Mouse (Mus musculus) Muller cell, postnatal 12 days (primary cell): ENCODE results near the gene Nkx2-4.
A peak's percentile ranks its signal among the peaks of the same experiment; 100 is the strongest.

Source experiments
- DNase-seq: peaks from one replicate; pipeline ENCODE4 v3.0.0-alpha.2; 2015; ENCODE audit errors: inconsistent ontology term

The Nkx2-4 gene

DNA sequence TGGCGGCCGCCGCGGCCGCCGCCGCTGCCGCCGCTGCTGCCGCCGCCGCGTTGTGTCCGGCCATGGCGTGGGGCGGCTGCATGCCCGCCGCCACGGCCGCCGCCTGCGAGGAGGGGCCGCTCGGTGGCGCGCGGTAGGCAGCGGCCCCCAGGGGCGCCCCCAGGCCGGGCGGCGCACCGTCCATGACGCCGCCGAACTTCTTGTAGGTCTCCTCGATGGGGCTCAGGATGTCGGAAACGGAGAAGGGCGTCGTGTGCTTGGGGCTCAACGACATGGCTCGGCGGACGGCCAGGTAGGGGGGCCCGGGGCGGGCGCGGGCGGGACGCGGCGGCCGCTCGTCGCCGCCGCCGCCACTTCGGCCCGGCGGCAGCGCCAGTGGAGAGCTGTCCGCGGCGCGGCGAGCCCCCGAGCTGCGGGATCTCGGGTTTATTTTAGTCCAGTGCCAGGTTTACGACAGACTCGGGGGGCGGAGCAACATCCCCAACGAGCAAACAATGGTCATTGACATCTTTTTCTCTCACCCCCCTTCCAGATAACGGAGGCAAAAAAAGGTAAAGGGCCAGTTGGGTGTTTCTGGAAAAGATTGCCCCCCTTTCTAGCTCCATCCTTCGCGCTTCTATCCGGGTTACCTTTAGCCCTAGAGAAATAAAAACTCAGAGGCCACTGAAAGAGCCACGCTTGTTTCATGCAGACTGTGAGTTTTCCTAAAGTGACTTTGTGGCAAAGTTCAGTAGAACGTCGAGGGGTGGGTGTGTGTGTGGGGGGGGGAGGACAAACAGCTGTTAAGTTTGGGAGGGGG is at the start of gene Nkx2-4:
TSS of gene Nkx2-4 (minus strand) at position 374 of the 799 bp plus-strand sequence.
- DNase-seq = no peak

DNA sequence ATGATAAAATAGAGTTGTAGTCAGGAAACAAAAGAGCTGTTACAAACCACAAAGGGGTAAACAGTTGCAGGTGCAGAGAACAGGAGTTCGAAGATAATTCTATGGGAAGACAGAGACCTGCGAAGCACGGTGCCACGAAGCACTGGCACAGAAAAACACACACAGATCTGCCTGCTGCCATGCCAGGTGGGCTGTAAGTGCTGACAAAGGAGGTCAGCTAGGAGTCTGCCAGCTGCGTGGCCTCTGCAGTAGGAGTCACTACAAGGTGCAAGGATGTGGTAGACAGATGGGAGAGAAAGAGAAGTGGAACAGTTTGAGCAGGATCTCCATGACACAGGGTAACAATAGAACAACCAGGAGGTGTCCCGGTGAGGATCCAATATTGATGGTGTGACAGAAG is 42.1 kb upstream of the Nkx2-4 start:
- no peak for DNase-seq

DNA sequence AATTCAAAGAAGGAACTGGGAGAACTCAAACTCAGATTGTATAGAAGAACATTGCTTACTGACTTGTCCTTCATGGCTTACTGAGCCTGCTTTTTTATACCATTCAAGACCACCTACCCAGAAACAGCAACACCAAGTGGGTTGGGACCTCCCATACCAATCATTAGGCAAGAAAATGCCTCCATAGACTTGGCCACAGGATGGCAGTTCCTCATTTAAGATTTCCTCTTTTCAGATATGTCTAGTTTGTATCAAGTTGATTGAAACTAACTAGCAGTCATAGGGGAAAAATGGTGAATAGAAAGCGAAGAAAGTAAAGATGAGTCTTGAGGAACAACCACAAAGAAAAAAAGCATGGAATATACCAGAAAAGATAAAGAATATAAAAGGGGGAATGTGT is 34.5 kb upstream of the Nkx2-4 start:
- no peak for DNase-seq

DNA sequence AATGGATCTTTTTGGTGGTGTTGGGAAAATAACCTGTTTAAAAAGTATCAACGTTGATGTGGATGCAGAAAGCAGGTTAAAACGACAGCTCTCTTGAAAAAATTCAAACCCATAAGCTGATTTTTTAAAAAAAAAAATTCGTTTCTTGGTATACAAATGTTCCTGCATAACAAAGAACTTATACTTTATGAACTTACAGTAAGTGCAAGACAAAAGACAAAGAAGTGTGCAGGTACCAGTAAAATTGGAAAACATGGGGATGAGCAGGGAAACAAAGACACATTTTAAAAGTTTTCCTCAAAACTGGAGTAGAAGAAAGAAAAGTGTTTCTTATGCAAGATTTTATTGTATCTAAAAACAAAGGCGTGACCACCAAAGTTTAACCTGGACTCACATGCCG is 1.2 kb upstream of the Nkx2-4 start:
- peak; percentile 11 for DNase-seq

DNA sequence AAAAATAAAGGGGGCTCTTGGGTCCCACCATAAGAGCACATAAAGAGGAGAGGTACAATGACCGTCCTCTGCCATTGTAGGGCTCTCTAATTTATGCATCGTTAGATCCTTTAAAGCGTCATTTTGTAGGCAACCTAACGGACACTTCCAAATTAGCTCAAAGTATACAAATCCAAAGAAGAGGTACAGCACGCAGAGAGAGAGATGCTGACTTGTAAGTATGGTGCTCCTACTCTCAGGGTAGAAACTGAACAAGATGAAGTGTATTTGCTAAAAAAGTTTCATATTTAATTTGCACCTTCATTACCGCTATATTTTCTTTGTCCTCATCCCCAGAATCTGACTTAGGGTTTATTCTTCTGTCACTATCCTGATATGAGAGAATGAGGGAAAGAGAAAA is 692 bp upstream of the Nkx2-4 start:
- peak; percentile 11 for DNase-seq

DNA sequence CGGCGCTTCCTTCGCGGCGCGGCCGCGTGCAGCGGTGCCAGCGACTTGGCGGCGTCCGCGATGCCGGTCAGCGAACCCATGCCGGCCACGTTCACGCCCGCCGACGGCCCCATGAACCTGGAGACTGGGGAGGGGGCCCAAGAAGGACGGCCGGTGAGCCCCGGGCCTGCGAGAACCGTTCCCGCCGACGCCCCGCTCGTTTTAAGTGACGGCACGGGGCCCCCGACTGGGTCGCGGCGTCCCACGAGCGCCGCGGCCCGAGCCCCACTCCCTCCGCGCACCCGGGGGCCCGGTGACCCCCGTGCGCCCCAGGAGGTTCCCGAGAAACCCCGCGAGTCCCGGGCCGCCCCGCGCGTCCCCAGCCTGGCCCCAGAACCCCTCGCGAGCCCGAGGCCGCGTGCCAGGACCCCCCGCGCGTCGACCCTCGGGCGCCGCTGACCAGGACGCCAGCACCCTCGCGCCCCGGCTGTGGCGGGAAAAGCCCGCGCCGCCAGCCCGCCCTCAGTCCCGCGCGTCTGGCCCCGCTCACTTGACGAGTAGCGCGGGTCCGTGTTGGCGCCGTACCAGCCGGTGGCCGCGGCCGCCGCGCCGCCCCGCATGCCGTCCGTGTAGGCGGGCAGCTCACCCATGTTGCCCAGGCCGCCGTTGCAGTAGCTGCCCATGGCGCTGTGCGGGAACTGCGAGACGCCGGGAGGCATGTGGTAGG is 726 bp downstream of the Nkx2-4 start:
- DNase-seq = no peak

DNA sequence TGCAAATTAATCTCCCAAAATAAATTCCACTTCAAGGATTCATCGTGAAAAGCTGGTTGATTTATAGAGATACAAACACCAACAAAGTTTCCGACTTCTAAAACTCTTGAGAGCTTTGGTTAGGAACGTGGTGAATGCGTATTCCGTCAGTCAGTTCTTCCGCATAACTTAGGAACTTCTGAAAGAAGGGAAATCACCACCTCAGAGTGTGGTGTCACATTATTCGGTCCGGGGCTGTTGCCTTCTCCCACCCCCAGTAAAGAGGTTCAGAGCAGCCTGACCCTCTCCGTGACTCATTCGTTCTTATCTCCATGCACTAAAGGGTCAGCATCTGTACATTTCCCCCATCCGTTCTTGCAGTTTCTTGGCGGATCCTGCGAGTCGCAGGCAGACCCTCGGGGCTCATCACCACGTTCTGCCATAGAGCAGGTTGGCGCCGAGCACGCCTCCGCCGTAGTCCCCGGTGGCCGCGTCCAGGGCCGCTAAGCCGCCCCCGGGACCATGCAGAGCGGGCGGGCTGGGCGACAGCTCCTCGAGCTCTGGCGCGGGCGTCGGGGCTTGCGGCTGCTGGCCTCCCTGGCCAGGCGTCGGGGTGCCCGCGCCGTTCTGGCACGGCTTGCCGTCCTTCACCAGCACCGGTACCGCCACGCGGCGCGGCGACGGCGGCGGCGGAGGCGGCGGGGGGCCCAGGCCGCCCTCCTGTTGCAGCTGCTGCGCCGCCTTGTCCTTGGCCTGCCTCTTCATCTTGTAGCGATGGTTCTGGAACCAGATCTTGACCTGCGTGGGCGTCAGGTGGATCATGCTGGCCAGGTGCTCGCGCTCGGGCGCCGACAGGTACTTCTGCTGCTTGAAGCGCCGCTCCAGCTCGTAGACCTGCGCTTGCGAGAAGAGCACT is 1.5 kb downstream of the Nkx2-4 start:
- DNase-seq = peak; percentile 24

DNA sequence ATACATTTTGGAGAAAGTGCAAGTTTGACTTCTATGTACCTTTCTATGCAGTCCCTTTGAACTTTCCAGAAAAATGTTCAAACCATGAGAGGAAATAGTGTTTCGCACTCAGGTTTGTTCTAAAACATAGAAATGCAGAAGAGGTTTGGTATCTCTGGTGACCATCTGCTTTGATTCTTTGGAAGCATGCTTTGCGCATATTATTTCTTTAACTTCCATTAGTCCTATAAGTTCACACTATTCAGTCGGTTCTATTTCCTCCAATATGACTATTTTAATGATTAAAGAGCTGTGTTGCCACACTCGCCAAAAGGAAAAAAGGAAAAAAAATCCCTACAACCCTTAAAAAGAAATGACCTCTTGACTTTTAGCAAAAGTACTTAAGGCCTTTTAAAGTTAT is 2.9 kb downstream of the Nkx2-4 start:
- DNase-seq = no peak

DNA sequence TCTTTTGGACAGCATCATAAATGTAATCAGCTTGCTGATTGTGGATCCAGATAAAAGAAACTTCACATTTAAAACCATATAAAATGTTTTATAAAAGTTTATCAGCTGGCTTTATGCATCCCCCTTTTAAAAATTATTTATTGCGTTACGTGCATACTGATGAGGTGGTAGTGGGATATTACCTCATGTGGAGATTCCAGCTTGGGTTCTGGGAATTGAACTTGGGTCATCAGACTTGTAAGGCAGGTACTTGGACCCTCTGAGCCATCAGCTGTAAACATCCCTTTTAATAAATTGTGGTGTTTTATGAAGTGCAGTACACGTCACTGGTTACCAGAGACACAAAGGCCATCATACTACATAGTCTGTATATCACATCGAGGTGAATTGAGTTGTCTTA is 10.8 kb downstream of the Nkx2-4 start:
- DNase-seq = no peak

DNA sequence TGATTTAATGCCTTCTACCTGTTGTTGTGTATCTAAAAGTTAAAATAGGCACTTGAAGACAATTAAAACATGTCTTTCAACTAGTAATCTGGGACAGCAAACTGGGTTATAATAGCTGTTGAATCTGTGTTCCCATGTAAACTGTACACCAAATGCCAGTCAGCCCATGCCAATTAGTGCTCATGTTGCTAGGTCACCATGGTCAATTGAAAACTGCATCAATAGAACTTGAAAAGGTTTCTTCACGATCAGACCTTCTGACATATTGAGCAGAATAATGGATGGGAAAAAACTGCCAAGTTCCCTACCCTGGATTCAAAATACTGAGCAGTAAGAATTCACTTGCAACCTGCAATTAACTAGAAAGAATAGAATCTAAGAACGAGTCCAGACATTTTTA is 11.3 kb downstream of the Nkx2-4 start:
- no peak for DNase-seq

DNA sequence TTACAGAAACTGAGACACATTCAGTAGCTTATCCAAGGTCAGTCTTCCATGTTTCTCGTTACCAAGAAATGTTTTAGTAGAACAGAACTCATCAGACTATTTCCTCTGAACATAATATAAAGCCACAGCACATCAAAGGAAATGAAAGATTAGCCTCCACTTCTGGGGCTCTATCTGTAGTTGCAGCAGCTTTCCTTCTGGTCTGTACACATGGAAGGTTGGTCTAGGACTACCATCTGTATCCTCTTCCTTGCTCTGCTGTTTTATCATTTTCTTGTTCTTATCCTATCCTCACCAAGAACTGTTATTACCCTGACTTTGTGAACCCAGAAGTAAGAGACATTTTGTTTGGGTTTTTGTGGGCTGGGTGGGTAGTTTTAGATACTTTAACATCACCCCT is 14.9 kb downstream of the Nkx2-4 start:
- DNase-seq = no peak

DNA sequence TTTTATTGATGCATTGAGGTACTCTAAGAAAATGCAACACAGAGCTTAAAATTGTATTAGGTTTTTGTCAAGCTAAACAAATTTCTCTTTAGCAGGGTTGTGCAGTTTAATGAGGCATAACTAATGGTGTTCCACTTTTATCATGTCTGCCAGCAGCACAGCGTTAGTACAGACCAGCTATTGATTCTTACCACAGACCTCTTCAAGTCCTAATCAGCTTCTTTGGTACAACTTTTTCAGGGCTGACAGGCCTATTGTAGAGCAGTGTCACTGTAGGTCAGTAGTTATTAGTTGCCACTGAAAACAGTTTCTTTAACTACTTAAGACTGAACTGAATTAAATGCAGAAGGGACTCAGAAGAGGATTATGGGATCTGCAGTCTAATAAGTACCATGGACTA is 16.2 kb downstream of the Nkx2-4 start:
- DNase-seq = no peak

DNA sequence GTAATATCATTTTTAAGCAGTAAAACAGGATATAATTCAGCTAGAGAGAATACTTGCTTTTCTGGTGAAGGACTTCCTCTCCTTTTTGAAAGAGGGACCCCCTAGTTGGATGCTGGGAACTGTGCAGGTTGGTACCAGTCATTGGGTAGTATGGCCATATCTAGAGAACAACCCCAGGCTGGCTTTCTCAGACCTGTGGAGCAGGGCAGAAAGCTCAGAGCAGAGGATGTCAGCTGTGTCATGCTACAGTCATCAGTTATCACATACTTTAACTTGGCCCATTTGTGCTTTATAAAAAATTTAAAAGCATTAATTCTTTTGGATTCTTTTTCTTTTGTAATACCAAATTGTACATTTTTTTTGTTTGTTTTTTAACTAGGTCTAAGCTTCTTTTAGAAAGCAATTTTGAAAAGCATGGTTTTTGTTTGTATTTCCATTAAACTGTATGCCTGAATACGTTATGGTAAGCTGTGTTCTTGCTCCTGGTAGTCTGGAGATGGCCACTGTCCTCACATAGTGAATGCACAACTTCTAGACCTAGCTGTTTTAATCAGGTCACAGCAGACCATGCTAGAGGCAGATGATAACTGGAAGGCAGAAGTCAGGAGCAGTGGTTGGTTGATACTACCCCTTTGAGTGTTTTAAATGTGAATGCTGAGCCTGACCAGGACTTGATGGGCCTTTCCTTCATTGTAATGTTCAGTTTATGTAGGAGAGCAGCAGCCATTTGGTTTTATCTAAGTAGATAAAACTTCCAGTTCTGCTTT is 17.6 kb downstream of the Nkx2-4 start:
- DNase-seq = no peak

DNA sequence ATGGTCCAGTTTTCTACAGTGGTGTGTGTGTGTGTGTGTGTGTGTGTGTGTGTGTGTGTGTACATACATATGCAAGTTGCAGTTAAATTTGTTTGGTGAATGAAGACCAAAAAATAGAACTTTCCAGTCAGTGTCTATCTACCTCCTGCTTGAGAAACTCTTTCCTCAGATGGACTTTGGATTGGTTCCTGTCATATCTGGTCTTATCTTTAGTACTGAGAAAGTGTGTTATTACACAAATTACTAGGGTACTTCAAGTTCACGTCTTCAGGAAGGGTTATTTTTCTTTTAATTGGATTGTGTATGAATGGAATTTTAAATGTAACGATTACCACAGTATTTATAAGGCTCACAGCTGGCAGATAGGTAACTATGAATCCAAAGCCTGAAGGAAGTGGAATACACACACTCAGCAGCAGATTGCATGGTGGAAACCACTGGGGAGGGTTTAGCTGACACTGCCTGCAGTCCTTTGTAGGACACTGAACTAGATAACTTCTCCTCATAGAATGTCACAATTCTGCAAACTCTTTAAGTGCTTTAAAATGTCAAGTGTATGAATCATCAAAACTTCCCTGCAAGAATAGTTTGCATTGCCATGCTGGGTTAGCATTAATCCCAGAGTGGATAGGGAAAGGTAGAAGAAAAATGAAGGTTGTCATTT is 31.9 kb downstream of the Nkx2-4 start:
- DNase-seq = no peak

DNA sequence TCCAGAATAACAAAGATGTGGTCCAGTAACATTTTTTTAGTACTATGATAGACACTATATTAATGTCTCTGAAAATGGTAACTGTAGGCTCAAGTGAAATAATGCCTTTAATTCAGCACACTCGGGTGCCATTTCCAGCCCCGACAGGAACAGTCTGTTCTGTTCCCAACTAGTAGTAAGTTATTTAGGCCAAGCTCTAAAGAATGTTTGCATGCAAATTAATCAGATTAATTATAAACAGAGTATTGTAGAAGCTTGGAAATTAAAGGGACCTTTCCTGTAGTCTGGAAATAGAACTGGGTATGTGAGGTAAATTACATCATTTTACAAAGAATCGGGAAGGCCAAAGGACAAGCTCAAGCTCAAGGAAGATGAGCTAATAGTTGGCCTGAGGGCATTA is 38.2 kb downstream of the Nkx2-4 start:
- DNase-seq = no peak

DNA sequence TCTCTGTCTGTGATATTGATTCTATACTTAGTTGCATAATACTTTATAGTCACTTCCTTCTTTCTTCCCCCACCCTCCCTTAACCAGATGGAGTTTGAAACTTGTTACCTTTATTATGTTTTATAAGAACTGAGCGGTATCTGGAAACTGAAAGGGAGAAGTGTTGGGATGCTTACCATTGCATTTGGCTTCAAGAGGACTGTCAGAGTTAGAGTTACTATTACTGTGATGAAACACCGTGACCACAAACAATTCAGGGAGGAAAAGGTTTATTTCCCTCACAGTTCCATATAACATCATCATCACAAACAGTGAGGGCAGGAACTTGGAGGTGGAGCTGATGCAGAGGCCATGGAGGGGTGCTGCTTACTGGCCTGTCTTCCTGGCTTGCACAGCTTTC is 49.4 kb downstream of the Nkx2-4 start:
- DNase-seq = no peak
